Mouse (Mus musculus) central nervous system, embryonic 18 days (tissue): ENCODE results near the gene Bax. TPM values are rescaled to one million over a fixed set of nuclear protein-coding genes. Genes with fewer than 3 reads are reported as not detected.

Experiments
- polyA plus RNA-seq: library from polyadenylated mRNA; depleted of rRNA; stranded (reverse); fragments of >200 nt; gene quantifications from 2 replicates; pipeline ENCODE4 v1.2.3, GENCODE M21; 2012; rRNA removed

The Bax gene
- 176 and 188 TPM in 2 replicates for polyA plus RNA-seq

DNA sequence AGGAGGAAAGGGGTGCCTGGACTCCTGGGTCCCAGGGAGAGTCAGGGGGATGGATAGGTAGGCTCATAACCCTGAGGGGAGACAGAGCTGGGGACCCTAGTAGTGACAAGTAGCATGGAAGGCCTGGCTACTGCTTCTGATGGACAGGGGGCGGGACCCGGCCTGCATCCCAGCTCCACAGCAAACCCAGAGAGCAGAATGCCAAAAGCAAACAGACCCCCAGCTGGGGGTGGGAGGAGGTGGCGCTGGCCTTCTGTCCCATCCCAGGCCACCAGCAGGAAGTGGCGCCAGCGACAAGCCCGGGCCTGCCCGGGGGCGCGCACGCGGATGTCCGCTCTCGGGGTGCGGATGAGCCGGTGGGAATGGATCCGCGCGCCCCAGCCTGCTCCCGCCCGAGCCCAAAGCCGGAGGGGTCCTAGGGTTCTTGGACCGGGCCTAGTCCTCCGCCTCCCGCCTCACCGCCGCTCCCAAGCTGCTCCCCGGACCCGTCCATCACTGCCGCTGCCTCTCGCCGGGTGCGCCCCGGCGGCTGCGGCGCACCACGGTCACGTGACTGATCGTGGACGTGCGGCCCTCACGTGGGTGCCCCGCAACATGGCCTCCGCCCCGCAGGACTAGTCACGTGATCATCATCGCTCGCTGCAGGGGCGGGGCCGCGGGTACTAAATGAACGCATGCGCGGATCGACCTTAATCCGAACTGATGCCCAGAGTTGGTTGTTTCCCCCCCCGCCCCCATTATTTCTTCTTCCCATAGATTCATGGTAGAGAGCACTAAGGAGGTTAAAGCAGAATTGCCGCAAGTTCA is at the start of gene Bax:
Gene Bax, minus strand, starts transcription at position 616 of the 807 bp plus-strand sequence.

DNA sequence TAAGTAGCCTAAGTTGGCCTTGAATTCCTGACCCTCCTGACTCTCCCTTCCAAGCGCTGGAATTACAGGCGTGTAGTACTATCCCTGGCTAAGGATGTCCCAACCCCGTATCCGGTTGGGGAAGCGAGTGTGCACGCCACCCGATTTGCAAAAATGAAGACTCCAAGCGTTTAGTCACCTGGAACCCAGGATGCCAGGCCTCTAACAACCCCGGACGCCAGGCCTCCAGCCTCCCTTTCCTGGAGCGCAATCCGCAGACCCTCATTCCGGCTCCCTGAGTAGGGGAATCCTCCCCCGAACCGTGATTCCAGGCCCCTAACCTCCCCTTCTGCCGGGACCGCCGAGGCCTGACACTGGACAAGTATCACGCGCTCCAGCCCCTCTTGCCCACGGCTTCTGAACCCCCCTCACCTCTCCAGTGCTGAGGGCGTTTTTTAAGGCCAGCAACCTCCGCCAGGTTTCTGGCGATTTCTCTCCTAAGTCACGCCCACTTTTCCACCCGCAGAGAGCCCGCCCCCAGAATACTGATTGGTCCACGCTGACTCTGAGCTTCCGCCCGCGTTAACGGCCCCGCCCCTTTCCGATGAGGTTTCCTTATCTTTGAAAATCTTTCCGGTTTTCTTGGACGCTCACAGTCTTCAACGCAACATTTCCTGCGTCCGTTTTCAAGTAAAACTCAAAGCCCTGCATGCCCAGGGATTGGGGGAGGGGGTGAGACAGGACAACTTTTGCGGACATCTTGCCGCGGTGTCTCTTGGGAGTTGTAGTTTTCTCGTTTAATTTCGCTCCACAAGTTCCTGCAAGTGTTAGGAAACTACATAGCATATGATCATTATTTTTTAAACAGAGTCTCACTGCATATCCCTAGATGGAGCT is 43.5 kb upstream of the Bax start, which contains the start of gene Nucb1:
Gene Nucb1, minus strand, starts transcription at position 495 of the 876 bp plus-strand sequence.

DNA sequence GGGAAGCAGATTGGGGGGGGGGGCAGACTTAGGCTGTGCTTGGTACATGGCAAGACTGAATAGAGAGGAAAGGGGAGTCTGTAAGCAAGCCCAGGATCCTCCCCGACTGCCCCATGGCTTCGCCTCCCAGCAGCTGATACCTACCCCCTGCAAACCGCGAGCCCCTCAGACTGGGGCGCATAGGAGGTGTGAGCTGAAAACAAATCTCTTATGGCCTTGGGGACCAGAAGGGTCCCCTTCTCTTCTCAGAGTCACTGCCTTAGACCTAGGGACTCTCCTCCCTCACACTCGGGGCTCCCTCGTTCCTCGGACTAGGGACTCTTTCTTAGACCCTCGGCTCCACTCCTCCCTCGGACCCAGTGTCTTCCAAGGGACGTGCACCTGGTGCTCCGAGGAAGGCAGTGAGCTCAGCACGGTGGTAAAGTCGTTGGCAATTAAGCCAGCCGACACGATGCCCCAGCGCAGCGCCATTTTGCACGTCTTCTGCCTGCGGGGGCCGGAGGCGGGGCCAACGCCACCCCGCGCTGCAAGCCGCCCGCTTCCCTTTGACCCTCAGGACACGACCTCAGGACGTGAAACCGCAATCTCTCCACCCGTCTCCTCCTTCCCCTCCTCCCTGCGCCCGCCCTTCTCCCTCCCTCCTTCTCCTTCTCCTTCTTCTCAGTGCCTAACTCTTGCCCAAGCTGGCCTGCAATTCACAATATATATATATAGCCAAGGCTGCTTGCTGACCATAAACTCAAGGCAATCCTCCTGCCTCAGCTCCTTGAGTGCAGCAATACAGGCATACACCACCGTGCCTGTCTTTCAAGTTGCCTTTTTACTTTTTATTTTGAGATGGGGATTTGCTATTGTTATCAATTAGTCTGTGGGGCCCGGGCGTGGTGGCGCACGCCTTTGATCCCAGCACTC is 21.9 kb upstream of the Bax start, which contains the start of gene Dhdh:
Gene Dhdh, minus strand, starts transcription at position 513 of the 912 bp plus-strand sequence.

DNA sequence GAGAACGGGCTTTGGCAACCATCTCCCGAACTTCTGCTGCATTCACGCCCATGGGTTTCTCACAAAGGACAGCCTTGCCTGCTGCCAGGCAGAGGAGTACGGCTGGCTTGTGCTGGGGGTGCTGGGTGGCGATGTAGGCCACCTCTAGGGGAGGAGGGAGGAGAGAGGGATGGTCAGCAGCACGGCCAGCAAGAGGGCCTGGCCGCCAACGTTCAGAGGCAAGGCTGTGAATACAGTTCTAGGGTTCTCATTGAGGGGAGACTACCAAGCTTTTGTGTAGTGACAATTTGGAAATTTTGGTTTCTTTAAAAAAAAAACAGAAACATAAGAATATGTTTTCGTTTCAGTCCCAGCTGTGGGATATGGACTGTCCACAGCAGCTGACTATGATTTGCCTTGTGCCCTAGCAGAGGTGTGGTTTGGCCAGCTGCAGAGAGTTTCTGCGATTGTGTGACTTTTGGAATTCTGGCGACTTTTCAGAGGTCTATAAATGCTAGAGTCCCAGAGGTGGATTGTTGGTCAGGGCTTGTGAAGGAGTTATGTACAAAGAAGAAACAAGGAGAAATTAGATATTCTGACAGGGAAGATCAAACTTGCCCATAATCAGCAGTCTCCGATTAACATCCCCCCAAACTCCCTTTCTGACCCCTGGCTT is 20.2 kb upstream of the Bax start, which contains the start of gene Gm45808:
Gene Gm45808, minus strand, starts transcription at position 51 of the 655 bp plus-strand sequence.

DNA sequence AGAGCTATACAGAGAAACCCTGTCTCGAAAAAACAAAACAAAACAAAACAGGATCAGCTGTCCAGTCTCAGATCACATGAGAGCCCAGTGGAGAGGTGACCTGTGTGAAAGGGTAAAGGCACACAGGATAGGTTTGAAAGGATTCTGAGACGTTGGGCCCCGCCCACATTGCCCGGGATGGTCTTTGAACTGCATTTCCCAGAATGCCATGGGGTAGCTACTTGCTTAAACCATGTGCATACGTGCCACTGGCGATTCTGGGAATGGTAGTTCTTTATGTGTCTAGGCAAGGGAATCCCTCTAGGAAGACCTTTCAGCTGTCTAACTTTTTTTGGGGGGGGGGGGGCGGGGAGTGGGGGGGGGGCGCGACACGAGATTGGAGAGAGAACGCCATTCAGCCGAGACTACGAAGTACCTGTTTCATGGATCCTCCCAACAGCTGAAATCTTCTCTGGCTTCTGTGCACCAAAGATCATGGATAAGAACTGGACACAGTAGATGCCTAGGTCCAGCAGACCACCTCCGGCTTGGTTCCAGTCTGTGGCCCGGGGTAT is 14.8 kb upstream of the Bax start, which contains the start of gene Tulp2:
Gene Tulp2, plus strand, starts transcription at position 504 of the 554 bp plus-strand sequence.

DNA sequence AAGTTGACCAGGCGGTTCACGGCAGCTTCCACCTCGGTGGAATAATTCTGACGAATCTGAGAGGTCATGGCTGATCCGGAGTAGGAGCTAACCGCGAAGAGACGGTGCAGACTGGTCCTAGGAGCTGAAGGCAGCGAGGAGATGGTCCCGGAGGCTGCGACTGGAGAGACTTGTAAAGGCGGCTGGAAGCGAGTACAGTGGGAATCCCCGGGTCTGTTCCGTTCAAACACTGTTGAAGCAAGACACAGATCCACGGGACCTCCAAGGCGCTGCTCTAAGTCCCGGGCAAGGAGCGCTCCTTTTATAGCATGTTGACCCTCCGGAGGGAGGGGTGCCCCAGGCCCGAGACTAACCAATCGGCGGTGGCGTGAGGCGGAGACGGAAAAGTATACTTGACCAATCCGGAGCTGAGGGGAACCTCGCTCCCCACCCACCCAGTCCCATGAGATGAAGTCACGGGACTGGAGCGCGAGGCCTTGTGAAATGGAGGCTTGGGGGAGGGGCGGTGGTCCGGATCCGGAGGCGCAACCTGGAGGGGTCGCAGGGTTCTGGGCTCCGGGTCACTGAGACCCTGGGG is 7.0 kb downstream of the Bax start, which contains the start of gene Ftl1:
Gene Ftl1, minus strand, starts transcription at position 321 of the 577 bp plus-strand sequence.

DNA sequence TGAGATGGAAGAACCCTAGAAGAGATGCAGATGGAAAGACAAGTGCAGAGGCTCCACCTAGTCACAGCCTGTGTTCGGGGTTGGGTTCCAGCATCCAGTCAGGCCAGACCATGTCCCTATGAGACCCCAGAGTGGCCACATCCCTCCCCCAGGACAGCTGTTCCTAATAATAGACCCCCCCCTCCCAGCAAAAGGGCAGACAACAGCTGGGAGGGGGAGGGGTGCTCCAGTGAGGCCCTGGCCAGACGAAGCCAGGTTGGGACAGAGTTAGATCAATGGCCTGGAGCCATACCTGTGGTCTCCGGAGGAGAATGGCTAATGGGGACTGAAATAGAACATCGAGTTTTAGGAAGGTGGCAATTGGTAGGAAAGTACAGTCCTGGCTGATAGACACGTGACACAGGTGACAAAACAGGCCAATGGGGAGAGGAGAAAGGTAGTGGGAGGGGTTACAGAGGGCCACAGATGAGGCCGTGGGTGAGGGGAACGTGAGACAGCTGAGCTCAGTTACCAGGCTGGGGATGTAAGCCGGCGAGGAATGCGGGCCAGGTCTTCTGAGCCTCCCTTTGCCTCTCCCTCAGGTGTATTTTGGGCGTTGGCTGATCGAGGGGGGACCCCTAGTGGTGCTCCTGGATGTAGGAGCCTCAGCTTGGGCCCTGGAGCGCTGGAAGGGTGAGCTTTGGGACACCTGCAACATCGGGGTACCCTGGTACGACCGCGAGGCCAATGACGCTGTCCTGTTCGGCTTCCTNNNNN is 29.0 kb downstream of the Bax start, which contains the start of gene Ruvbl2:
Gene Ruvbl2, minus strand, starts transcription at position 576 of the 756 bp plus-strand sequence.

DNA sequence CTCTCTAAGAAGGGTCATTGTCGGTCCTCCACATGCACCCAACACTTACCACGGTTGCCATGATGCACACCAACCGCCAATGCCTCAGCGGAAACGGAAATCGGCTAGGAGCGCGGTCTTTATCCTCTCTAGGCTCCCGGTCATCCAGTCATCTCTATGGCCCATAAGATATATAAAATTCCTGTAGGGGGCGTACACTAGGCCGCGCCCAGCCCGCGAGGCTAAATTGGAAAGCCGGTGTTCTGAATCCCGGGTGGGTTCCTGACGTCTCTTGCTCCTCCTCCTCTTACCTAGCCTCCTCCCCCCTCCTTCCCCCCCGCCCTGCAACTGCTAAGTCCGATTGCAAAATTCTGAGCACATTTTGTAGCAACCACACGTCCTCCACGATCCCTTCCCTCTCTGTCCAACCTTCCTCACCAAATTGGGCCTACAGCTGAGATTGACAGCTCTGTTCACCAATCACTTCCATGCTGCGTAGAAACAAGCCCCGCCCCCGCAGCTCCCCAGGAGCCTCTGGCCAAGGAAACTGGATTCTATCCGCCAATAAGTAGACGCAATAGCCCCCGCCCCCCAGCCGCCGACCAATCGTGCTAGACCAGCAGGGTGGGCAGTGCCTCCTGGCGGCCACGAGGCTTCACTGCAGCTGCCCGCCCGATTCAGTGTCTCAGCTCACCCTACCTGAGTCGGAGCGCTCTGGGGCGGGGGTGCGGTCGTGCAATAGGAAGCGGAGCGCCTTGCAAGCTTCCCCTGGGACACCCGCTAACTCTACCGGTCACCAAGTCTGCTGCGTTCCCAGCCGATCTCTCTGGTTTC is 32.3 kb downstream of the Bax start, which contains the start of gene Gys1:
Gene Gys1, plus strand, starts transcription at position 642 of the 813 bp plus-strand sequence.

DNA sequence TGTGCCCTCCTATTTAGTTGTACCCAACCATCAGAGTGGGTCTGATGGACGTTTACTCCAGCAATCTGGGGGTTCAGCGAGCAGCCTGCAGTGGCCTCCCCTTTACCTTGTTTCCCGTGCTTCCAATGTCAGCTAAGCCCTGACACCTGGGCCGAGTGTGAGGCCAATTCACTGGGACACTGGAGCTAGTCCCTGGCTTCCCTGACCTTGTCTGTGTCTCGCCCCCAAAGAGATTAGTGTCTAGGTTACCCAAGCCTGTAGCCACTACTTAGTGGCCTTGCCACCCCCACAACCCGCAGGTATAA is 46.1 kb downstream of the Bax start, which contains the start of gene Lhb:
Gene Lhb, plus strand, starts transcription at position 206 of the 305 bp plus-strand sequence.

DNA sequence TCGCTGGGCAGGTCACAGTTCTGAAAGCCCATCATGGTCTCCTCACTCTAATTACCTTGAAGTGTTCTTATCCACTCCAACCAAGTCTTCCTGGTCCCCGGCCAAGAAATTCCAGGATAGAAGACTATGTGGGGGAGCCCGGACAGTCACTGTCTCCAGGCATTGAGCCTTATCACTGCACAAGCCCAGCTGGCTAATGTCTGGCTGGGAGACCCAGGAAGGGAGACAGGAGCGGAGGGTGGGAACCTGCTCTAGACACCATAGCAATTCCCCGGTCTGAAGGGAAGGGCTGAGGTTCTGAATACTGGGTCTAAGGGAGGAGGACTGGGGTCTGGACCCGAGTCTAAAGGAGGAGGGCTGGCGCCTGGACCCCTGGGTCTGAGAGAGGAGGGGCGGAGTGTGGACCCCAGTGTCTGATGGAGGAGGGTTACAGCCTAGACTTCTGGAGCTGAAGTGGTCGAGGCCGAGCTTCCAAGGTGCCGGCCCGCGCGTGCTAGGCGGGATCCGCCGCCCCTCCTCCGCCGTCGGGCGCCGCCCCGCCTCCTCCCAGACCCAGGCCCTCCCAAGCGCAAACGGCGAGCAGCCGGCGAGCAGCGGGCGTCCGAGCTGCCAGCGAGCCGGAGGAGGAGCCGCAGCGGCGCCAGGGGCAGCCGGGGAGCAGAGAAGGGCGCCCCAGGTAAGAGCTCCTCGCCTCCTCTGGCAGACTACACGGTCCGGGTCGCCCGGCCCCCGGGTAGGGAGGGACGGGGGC is 53.4 kb downstream of the Bax start, which contains the start of gene Ntf5:
Gene Ntf5, plus strand, starts transcription at position 583 of the 751 bp plus-strand sequence.

Other genes with a start within 250 kb of the Bax start
- 1.5 and 1.6 TPM in 2 replicates for gene Cd37, start 227.8 kb downstream of the Bax start, polyA plus RNA-seq
- gene Slc6a16, start 225.8 kb downstream of the Bax start, polyA plus RNA-seq = 2.1 and 2.2 TPM in 2 replicates
- 0.03 and 0.12 TPM in 2 replicates for gene Slc6a21, start 189.4 kb downstream of the Bax start, polyA plus RNA-seq
- 23.4 and 26.7 TPM in 2 replicates for gene Trpm4, start 133.1 kb downstream of the Bax start, polyA plus RNA-seq
- gene Hrc, start 131.6 kb downstream of the Bax start, polyA plus RNA-seq = 0.35 and 2.8 TPM in 2 replicates
- 60.6 and 63.5 TPM in 2 replicates for gene Ppfia3, start 99.9 kb downstream of the Bax start, polyA plus RNA-seq
- 59.8 and 63.1 TPM in 2 replicates for gene Lin7b, start 96.3 kb downstream of the Bax start, polyA plus RNA-seq
- 619 and 668 TPM in 2 replicates for gene Snrnp70, start 71.2 kb downstream of the Bax start, polyA plus RNA-seq
- gene Kcna7, start 61.2 kb downstream of the Bax start, polyA plus RNA-seq = 0.03 TPM in 1 of 2 replicates, not detected in the other
- gene Ntf5, start 53.2 kb downstream of the Bax start, polyA plus RNA-seq = 0.06 and 0.13 TPM in 2 replicates
- 0.31 and 0.66 TPM in 2 replicates for gene Lhb, start 46.1 kb downstream of the Bax start, polyA plus RNA-seq
- gene Gys1, start 32.1 kb downstream of the Bax start, polyA plus RNA-seq = 23.7 and 24.0 TPM in 2 replicates
- gene Ruvbl2, start 28.8 kb downstream of the Bax start, polyA plus RNA-seq = 114 and 117 TPM in 2 replicates
- gene Ftl1, start 7.0 kb downstream of the Bax start, polyA plus RNA-seq = 1,600 and 1,742 TPM in 2 replicates
- 0.22 and 0.32 TPM in 2 replicates for gene Tulp2, start 15.0 kb upstream of the Bax start, polyA plus RNA-seq
- gene Gm45808, start 19.9 kb upstream of the Bax start, polyA plus RNA-seq = 0.17 TPM in 1 of 2 replicates, not detected in the other
- 3.0 and 3.2 TPM in 2 replicates for gene Dhdh, start 21.9 kb upstream of the Bax start, polyA plus RNA-seq
- 99.6 and 103 TPM in 2 replicates for gene Nucb1, start 43.5 kb upstream of the Bax start, polyA plus RNA-seq
- 13.4 and 14.0 TPM in 2 replicates for gene Ppp1r15a, start 59.4 kb upstream of the Bax start, polyA plus RNA-seq
- 2.4 and 6.4 TPM in 2 replicates for gene Plekha4, start 59.4 kb upstream of the Bax start, polyA plus RNA-seq
- 0.10 and 0.53 TPM in 2 replicates for gene Hsd17b14, start 88.0 kb upstream of the Bax start, polyA plus RNA-seq
- gene Bcat2, start 103.3 kb upstream of the Bax start, polyA plus RNA-seq = 36.4 and 37.4 TPM in 2 replicates
- not detected in 2 replicates for gene Fgf21, start 148.6 kb upstream of the Bax start, polyA plus RNA-seq
- gene Fut1, start 150.4 kb upstream of the Bax start, polyA plus RNA-seq = 0.04 and 0.21 TPM in 2 replicates
- 0.10 and 0.19 TPM in 2 replicates for gene Izumo1, start 154.9 kb upstream of the Bax start, polyA plus RNA-seq
- 15.5 and 16.0 TPM in 2 replicates for gene Rasip1, start 160.6 kb upstream of the Bax start, polyA plus RNA-seq
- gene Mamstr, start 173.1 kb upstream of the Bax start, polyA plus RNA-seq = 2.7 and 4.2 TPM in 2 replicates
- 0.06 and 0.07 TPM in 2 replicates for gene Fut2, start 199.5 kb upstream of the Bax start, polyA plus RNA-seq
- gene Ntn5, start 217.1 kb upstream of the Bax start, polyA plus RNA-seq = 0.48 and 0.64 TPM in 2 replicates
- 0.43 and 0.63 TPM in 2 replicates for gene Sec1, start 227.5 kb upstream of the Bax start, polyA plus RNA-seq
- 162 and 178 TPM in 2 replicates for gene Car11, start 232.9 kb upstream of the Bax start, polyA plus RNA-seq
- gene Dbp, start 238.2 kb upstream of the Bax start, polyA plus RNA-seq = 12.3 and 12.4 TPM in 2 replicates
- gene Rpl18, start 248.6 kb upstream of the Bax start, polyA plus RNA-seq = 517 and 597 TPM in 2 replicates